Mouse (Mus musculus) heart, adult 2 months (tissue): Measurements from ENCODE around the gene Morn3.

ENCODE experiments used
- CTCF ChIP-seq: fragments of 200-600 bp; IDR thresholded peaks from 2 replicates; pipeline ENCODE4 v1.8.1; 2022; ENCODE audit warnings: antibody characterized with exemption, mild to moderate bottlenecking, moderate library complexity
- POLR2A ChIP-seq: fragments of 200-500 bp; IDR thresholded peaks from 2 replicates; pipeline ENCODE4 v1.6.1; 2011; ENCODE audit warnings: mild to moderate bottlenecking, low read depth, low read length, control low read depth; ENCODE audit not compliant: insufficient read depth

DNA sequence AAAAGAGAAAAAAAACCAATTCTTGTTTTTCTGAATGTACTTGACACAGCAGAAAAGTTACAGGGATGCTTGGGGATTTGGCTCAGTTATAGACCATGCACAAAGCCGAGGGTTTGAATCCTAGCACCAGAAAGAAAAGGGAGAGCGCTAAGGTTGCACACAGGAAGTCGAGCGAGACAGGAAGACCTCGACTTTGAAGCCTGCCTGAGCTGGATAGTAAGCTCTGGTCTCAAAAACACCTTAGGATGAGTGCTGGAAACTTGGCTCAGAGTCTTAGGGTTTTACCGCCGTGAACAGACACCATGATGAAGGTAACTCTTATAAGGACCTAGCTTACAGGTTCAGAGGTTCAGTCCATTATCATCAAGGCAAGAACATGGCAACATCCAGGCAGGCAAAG is 25.4 kb downstream of the Morn3 start:
- TF ChIP-seq CTCF (no peak), POLR2A (no peak)
